ENCODE assay signal across 8 mouse cellular contexts in genomic region chr9:36970651-36971050, GRCm38 (mm10).
A peak's percentile ranks its signal among the peaks of the same experiment; 100 is the strongest.
DNase-seq lines count a peak whose midpoint lies in the region; ATAC-seq and TF ChIP-seq lines count a peak whose summit lies in the region.

No protein-coding gene starts in this region.

- 4% methylated on average over 5 of the region's 5 CpGs for WGBS in liver, embryonic 12.5 days (ENCODE audit: insufficient replicate concordance)
- WGBS in intestine, postnatal 0 days = 8% methylated on average over 5 of the region's 5 CpGs
- 14% methylated on average over 5 of the region's 5 CpGs for WGBS in neural tube, embryonic 11.5 days
- 7% methylated on average over 5 of the region's 5 CpGs for WGBS in thymus, adult 2 months

- H3K9ac ChIP-seq in liver, embryonic 12.5 days = no peak overlapping the region
- H3K9ac ChIP-seq in intestine, postnatal 0 days (ENCODE audit: low read depth, low read length) = no peak overlapping the region
- H3K9ac ChIP-seq in neural tube, embryonic 11.5 days (ENCODE audit: low read length) = no peak overlapping the region

- no peak overlapping the region for H3K4me2 ChIP-seq in liver, embryonic 12.5 days
- no peak overlapping the region for H3K4me2 ChIP-seq in intestine, postnatal 0 days (replicated peaks; ENCODE audit: low read depth)
- no peak overlapping the region for H3K4me2 ChIP-seq in neural tube, embryonic 11.5 days (ENCODE audit: low read depth)

- no peaks in the 10 kb centered on the region for H3K4me1 ChIP-seq in liver, embryonic 12.5 days
- no peaks in the 10 kb centered on the region for H3K4me1 ChIP-seq in intestine, postnatal 0 days (replicated peaks; ENCODE audit: control insufficient read depth, insufficient read depth, low read length)
- peaks cover 15% of the 10 kb centered on the region; the same call in 1 of the 2 replicates for H3K4me1 ChIP-seq in neural tube, embryonic 11.5 days (ENCODE audit: control insufficient read depth, insufficient read depth, low read length)
- H3K4me1 ChIP-seq in thymus, adult 2 months (replicated peaks; ENCODE audit: control insufficient read depth, insufficient read depth, low read length) = no peaks in the 10 kb centered on the region

- peak; percentile 68 for DNase-seq in liver
- DNase-seq in cerebellum, adult 11-12 months = peak; percentile 74
- peak; percentile 90 to 95 for DNase-seq in left cerebral cortex, postnatal 25 days (ENCODE audit: low spot score in 2 of 2)
- peak; percentile 77 for DNase-seq in neural tube, embryonic 11.5 days (ENCODE audit: low spot score)
- DNase-seq in thymus, adult 2 months = peak; percentile 78

- no peak overlapping the region for H3K27ac ChIP-seq in liver, embryonic 12.5 days
- H3K27ac ChIP-seq in intestine, postnatal 0 days (ENCODE audit: low read depth, low read length) = no peak overlapping the region
- H3K27ac ChIP-seq in neural tube, embryonic 11.5 days (ENCODE audit: low read depth, low read length) = no peak overlapping the region
- no peak overlapping the region for H3K27ac ChIP-seq in thymus, adult 2 months (ENCODE audit: control insufficient read depth, insufficient read depth, low read length)

- ATAC-seq in liver, embryonic 12.5 days = no peak
- ATAC-seq in frontal cortex, adult (ENCODE audit: low TSS enrichment) = 0 out of 2 replicates have a peak, but pooled peaks have one; percentile 20
- 0 out of 2 replicates have a peak, but pooled peaks have one; percentile 14 for ATAC-seq in intestine, postnatal 0 days
- ATAC-seq in neural tube, embryonic 11.5 days (ENCODE audit: insufficient read depth, low FRiP score, low TSS enrichment) = no peak

- intact Hi-C loops in left cerebral cortex, postnatal 25 days (cut with DNase I) = no loop called here

- H3K27me3 ChIP-seq in liver, embryonic 12.5 days (replicated peaks) = 0 out of 2 replicates have a peak, but pooled peaks cover 5% of the 10 kb centered on the region
- H3K27me3 ChIP-seq in intestine, postnatal 0 days (replicated peaks; ENCODE audit: control insufficient read depth, insufficient read depth, low read length) = no peaks in the 10 kb centered on the region
- H3K27me3 ChIP-seq in neural tube, embryonic 11.5 days (ENCODE audit: control insufficient read depth, insufficient read depth, low read length) = no peaks in the 10 kb centered on the region
- no peaks in the 10 kb centered on the region for H3K27me3 ChIP-seq in thymus, adult 2 months (ENCODE audit: control insufficient read depth, insufficient read depth, low read length)

- no peaks in the 10 kb centered on the region for H3K36me3 ChIP-seq in liver, embryonic 12.5 days
- no peaks in the 10 kb centered on the region for H3K36me3 ChIP-seq in intestine, postnatal 0 days (ENCODE audit: control insufficient read depth, insufficient read depth)
- no peaks in the 10 kb centered on the region for H3K36me3 ChIP-seq in neural tube, embryonic 11.5 days (ENCODE audit: control insufficient read depth, insufficient read depth, low read length)
- no peaks in the 10 kb centered on the region for H3K36me3 ChIP-seq in thymus, adult 2 months (ENCODE audit: control insufficient read depth, insufficient read depth, low read length)

- TF ChIP-seq POLR2A in thymus, adult 2 months (IDR thresholded peaks at IDR 0.05; ENCODE audit: control insufficient read depth, extremely low read depth, insufficient read depth, low read length, poor library complexity) = no peak

- H3K9me3 ChIP-seq in liver, embryonic 12.5 days (replicated peaks) = no peaks in the 10 kb centered on the region
- H3K9me3 ChIP-seq in intestine, postnatal 0 days (ENCODE audit: control insufficient read depth) = no peaks in the 10 kb centered on the region
- no peaks in the 10 kb centered on the region for H3K9me3 ChIP-seq in neural tube, embryonic 11.5 days (ENCODE audit: control insufficient read depth, low read length)

- H3K4me3 ChIP-seq in liver, embryonic 12.5 days = no peak overlapping the region
- H3K4me3 ChIP-seq in intestine, postnatal 0 days (ENCODE audit: low read depth, low read length) = no peak overlapping the region
- no peak overlapping the region for H3K4me3 ChIP-seq in neural tube, embryonic 11.5 days (ENCODE audit: low read depth, low read length)
- no peak overlapping the region for H3K4me3 ChIP-seq in thymus, adult 2 months (ENCODE audit: control insufficient read depth, insufficient read depth, low read length)

- peak; percentile 77 for TF ChIP-seq CTCF in intestine, postnatal 0 days (IDR thresholded peaks at IDR 0.05; ENCODE audit: low read depth)
- TF ChIP-seq CTCF in thymus, adult 2 months (IDR thresholded peaks at IDR 0.05; ENCODE audit: borderline replicate concordance, control insufficient read depth, extremely low read depth, insufficient read depth, low read length, poor library complexity) = no peak

Comparison
In these comparisons a context has a peak if more than half of its experiments do, and no peak if none do; other contexts are left out.
1. ATAC-seq: peak in frontal cortex, adult (single experiment) and intestine, postnatal 0 days (single experiment); none in liver, embryonic 12.5 days (single experiment) and neural tube, embryonic 11.5 days (single experiment).
2. Peak in every context shown above with its lines, with median percentiles within 50 percentile points of each other: DNase-seq.